Mouse (Mus musculus): Measurements from ENCODE around the gene Ckm.
A peak's percentile ranks its signal among the peaks of the same experiment; 100 is the strongest.

Ckm gene

DNA sequence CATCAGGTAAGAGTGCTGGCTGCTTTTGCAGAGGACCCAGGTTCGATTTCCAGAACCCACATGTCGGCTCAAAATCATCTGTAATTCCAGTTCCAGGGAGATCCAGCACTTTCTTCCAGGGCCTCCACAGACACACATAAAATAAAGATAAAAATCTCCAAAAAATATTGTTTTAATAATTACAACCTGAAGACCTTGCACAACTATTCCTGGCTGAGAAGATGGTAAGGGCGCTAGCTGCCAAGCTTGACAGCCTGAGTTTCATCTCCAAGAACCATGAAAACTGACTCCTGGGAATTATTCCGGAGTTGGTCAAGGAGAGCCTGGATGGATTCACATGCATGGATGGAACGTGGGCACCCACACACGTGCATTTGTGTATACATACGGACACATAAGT, at the start of gene Ckm:
TSS of gene Ckm (plus strand) at position 301 of the 400 bp plus-strand sequence.
- DNase-seq, result no peak

DNA sequence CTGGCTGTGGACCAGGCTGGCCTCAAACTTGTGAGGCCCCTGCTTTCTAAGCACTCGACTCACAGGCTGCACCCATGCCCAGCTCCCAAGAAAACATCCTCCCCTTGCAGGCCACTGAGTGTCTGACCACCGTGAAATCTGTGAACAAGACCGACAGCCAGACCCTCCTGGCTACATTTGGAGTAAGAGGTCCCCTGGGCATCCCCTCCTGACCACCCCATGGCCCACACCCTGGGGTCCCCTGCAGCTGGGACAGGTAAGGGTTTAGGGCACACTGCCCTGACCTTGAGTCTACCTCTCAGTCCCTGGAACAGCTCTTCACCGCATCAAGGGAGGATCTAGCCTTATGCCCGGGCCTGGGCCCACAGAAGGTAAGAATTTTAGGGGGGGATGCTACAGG, 49.6 kb upstream of the Ckm start:
- no peak for DNase-seq

DNA sequence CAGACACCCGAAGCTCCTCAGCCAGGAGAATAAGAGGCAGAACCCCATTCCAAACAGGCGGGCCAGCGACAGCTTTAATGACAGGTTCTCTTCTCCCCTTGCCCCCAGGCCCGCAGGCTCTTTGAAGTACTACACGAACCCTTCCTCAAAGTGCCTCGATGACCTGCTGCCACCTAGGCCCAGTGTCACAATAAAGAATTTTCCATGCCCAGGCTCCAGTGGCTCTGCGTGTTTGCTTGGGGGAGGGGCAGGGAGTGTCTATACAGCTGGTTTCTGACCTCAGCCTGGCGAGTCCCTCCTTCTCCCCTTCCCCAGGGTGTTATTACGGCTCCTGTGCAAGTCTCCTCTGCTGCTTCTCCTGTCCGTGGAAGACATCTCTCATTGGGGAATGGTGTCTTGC, 48.3 kb upstream of the Ckm start:
- DNase-seq, result no peak

DNA sequence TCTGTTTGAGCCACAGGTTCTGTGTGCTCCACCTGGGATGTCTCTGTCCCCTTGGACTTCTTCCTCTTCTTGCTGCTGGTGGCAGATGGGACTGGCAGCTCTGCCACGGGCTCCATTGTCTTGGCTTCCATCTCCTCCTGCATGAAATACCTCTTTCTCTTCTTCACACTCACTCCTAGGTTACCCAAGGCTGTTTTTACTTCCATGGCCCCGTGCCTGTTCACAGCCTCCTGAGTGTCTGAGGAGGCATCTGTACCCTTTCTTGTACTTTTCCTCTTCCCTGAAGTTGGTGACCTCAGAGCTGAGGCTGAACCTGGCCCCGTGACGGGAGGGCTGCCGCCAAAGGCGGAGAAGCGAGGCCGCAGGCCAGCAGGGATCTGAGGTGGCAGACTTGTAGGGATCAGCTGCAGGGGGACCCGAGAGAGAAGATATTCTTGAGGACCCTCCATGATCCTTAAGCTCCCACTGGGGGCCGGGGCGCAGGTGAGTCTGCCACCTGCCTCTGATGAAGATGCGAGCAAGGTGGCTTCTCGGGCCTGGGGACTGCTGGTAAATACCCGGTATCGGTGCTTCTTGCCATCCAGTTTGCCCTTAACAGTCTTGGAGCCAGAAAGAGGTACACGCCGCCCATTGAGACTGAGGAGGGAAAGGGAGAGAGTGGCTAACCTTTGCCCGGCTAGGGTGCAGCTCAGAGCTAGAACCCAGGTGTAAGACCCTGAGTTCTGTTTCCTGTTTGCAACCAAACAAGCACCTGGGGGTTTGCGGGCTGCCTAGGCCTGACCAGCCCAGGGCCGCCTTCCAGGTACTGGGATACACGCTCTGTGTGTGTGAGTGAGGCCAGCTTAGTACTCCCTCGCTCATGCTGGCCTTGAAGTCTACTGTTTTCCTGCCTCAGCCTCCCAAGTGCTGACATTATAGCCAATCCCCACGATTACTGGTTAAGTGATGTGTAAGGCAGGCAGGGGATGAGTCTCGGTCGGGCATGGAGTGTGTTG, 46.9 kb upstream of the Ckm start:
- DNase-seq, result no peak

DNA sequence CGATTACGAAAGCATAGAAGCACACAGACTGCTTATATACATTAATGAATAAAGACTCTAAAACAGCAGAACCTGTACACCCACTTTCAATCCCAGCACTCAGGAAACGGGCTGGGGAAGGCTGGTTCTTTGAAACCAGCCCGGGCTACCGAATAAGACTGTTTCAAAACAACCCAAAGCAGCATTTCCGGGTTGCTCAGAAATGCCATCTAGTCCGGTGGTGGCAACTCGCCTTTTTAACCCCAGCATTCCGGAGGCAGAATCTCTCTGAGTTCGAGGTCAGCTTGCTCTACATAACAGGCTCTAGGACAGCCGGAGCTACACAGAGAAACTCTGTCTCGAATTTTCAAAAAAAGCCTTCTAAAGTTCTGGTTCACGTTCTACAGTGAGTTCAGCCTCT, 45.9 kb upstream of the Ckm start:
- no peak for DNase-seq

DNA sequence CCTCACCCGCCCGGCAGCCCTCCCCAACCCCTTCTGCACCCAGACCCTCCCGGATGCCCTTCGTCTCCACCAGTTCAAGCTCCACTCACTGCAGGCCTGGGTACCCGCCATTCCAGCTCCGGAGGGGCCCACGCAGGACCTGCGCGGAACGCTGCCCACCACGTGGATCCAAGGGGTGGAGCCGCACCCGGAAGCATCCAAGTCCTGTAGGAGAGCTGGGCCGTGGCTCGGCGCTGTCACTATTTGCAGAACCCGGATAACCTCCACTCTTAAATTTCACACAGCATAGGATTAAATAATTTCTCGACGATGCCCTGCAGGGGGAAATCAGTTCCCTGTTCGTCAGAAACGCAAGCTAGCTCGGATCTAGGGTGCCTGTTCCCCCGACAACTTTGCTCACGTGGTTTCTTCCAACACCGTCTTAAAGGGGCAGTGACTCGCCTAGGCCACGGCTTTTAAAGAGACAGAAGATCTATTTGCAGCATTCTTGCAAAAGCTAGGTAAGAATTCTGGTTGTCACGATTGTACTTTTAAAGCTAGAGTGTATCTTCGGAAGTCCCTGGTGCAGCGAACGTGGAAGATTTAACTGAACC, 45.2 kb upstream of the Ckm start, which contains the start of the genes Cd3eap and Ppp1r13l:
TSS of gene Cd3eap (minus strand) at position 185 of the 593 bp plus-strand sequence.
TSS of gene Ppp1r13l (plus strand) at position 451 of the 593 bp plus-strand sequence.
- peak; percentile 83 to 86 for DNase-seq

DNA sequence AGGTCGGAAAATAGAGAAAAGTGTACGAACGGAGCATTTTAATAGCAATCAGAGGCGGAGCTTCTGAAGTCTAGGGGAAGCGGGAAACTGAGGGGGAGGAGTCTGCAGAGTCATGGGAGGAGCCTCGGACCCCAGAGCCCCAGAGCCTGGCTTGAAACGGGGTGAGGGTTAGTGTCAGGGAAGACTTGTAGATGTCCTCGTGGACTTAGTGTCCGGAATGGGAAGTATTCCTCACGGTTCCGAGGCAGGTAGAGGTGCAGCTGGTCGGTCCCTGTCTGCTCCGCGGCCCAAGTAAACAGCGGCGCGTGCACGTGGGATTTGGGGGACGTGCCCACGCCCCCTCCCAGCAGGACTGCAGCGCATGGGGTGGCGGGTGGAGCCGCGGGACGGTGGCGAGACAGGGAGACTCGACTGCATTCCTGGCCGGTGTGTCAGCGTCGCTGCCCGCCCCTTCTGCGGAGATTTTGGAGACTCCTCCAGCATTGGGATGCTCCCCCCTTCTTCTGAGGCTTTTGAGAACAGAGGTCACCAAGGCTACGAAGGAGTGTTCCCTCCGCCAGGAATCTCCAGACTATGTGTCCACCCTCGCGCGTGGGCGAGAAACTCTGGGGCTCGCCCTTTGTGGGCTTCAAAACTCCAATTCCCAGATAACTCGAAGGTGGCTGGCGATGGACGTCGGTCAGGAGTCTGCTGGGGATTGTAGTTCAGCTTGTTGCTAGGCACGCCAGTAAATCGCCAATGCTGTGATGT, 44.5 kb upstream of the Ckm start:
- peak; percentile 78 to 80 for DNase-seq

DNA sequence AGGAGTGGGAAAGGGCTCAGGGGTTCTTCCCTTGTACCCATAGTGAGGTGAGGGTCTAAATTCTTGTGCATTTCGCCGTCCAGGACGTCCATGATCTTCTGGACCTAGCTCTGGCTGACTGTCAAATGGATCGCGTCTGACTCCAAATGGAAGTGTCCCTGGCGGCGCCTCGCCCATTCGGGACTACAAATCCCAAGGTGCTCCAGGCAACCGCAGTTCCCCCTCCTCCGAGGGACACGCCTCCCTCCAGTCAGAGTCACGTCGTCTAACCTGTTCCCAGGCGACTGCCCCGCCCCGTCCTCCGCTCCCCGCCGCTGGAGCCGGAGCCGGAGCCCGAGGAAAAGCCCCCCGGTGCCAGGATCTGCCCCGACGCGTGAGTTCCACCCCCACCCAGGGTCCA, 43.6 kb upstream of the Ckm start:
- peak; percentile 94 to 96 for DNase-seq

DNA sequence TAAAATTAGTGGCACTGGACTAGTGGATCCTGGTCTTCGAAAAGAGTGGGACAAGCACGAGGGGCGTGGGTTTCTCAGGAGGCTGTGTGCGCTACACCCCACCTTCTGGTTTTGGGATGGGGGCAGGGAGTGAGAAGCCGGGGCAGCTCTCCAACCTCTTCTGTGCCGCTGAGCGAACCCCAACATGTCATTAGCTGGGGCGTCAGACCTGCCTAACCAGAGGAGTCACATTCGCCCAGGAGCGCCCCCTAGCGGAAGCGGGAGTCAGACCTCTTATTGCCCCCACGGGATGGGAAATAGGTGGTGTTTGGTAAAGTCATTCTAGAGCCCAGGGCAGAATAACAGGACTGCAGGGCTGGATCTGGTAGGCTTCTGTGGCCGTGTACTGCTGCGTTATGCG, 42.9 kb upstream of the Ckm start:
- peak; percentile 66 to 79 for DNase-seq

DNA sequence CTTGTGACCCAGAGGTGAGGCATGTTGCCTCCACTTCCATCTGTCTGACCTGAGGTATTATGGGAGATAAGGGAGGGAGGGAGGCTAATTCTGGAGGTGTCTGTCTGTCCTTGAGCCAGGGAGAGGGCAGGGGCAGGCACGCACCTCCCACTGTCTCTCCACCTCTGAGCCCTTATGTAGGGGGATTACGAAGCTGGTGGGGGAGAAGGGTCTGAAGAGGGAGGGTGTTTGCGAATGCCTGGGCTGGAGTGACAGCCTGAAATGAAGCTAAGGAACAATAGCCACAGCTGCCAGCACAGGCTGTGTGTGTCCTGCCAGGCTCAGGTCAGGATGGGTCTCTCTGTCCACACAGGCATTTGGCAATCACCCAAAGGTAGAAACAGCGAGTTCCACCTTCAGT, 42.3 kb upstream of the Ckm start:
- no peak for DNase-seq

DNA sequence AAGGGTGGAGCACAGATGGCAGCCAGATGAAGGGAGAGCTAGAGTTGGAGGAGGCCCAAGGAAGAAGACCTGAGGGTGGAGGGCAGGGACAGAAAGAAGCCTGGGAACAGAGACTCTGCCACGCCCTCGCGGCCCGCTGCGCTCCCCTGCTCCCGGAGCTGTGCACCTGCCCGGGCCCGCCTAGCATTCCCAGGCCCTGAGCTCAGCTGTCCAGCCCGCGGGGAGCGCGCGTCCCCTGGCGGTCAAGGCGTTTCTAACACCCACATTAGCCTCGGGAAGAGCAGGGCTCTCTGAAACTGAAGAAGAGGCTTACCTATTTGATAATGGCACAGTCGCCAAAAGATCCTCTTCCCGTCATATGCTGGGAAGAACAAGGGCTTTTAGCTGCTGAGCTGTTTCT, 40.7 kb upstream of the Ckm start:
- peak; percentile 77 to 89 for DNase-seq

DNA sequence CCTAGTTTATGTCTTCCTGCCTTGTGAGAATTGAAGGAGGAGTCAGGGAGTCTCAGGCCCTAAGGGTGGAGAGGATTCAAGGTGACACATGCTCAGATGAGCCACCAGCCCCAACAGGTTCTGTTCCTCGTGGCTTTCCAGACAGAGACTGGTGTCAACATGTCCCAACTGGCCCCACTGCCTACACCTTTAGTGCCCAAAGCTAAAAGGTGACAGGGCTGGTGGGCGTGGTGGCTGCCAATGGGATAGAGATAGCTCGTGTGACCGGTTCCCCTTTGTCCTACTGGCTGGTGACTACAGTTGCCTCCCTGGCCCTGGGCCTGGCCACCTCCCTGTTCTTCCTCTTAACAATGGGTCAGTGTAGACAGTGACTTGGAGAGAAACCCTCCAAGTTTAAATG, 39.2 kb upstream of the Ckm start:
- DNase-seq, result no peak

DNA sequence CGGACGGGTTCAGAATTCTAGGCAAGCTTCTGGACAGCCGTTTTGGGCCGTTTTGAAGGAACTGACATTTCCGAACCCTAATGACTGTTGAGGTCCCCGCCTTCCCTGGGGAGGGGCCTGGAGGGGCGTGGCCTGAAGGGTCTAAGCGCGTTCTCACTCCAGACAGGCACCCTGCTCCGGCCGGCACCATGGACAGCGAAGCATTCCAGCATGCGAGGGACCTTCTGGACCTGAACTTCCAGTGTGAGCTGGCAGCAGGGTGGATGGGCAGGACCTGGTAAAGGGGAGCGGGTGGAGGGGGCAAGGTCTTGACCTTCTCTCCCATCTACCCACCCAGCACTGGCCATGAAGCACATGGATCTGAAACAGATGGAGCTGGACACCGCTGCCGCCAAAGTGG, 36.2 kb upstream of the Ckm start:
- peak in 1 of 2 experiments; percentile 62 for DNase-seq

DNA sequence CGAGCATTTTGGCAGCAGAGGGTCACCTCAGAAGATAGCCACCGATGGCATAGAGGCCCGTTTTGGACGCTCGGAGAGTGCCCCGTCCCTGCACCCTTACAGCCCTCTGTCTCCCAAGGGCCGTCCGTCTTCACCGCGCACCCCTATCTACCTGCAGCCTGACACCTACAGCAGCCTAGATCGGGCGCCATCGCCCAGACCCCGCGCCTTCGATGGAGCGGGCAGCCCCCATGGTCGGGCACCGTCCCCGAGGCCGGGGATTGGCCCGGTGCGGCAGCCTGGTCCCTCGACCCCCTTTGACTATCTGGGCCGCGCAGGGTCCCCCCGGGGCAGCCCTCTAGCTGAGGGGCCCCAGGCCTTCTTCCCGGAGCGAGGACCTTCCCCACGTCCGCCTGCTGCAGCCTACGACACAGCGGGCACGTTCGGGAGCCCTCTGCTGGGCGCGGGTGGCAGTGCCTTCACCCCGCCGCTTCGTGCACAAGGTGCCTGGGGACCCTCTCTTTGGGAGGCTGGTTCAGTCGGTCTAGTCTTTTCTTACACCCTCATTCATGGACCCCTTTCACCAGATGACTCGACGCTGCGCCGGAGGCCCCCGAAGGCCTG, 34.7 kb upstream of the Ckm start:
- peak in 1 of 2 experiments; percentile 56 for DNase-seq

DNA sequence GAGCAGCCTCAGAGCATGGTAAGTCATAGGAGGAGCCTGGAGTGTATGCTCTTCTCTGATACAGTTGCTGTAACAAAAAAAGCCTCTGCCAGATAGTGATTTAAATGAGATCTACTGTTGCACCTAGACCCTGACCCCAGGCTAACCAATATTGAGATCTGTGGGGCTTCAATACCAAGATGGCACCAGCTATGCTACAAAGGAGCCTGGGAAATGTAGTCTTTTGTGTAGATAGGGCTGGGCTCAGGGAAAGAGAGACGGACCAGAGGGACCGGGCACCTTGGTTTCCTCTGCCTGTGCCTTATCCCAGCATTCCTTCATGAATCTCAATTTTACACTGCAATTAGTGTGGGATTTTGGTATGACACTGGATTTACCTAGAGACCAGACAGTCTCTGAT, 31.2 kb upstream of the Ckm start:
- DNase-seq, result no peak

DNA sequence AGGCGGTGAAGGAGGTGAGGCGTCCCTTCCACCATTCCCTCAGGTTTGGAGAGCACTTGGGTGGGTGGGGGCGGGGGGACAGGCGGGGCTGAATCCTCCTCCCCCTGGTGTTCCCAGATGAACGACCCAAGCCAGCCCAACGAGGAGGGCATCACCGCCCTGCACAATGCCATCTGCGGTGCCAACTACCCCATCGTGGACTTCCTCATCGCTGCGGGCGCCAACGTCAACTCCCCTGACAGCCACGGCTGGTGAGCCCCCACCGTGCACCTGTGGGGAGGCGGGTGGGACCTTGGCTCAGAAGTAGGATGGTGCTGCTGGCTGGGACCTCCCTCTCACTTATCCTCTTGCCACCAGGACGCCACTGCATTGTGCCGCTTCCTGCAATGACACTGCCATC, 29.2 kb upstream of the Ckm start:
- DNase-seq, result no peak

DNA sequence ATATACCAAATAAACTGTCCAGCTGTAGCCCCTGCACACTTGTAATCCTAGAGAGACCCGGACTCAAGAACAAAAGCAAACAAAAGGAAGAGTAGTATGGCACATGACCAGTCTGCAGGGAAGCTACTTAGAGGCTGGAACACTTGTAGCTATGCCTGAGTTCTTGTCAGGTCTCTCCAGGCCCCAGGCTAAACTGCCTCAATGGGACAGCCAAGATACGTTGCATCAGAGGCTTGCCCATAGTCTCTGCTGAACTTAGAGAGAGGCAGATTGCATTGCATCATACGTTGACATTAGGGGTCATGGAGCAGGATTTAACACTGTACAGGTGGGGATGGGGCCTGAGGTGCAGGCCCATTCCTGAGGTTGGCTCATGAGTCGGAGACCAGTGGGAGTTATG, 28.6 kb upstream of the Ckm start:
- no peak for DNase-seq

DNA sequence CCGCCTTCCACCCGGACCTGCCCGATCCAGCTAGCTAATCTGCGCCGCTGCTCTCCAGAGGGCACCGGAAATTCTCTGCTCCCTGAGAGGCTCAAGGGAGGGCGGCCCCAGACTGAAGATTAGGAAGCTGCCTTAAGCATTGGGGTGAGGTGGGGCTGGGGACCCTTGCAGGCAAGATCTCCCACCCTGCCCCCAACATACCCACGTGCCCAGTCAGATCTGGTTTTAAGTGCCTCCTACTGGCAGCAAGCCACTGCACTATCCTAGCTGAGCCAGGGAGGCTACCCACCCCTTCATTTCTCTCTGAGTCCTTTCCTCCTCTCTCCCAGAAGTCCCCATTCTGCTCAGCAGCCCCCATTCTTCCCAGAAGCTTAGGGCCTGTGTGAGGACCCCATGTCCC, 26.5 kb upstream of the Ckm start:
- DNase-seq, result no peak

DNA sequence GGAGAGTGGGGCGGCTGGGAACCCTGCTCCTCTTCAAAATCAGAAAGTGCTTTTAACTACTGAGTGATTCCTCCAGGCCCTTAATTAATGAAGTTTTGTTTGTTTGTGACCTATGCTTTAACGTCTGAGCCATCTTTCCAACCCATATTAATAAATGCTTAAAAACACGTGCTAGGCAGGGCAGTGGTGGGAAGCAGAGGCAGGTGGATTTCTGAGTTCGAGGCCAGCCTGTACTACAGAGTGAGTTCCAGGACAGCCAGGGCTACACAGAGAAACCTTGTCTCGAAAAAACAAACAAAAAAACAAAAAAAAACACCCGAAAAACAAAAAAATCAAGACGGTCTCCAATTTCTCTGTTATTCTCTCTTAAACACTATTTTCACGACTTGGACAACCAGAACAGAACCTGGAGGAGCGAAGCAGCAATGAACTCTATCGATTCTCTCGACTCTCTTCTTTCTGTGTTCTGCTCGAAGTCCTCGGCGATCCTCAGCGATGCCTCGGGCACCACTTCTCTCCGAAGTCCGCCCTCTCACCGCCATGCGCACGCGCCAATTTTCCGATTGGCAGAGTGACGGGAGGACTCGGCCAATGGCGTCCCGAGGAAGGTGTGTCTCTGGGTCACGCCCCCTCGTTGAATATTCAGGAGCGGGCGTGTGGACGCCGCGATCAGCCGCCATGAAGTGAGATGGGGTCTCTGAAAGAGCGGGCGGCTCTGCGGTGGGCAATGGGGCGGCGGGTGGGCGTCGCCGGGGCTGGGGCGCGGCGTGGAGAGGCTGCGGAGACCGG, 23.0 kb upstream of the Ckm start, which contains the start of gene Ercc2:
TSS of gene Ercc2 (plus strand) at position 634 of the 789 bp plus-strand sequence.
- DNase-seq, result peak; percentile 98 to 99

DNA sequence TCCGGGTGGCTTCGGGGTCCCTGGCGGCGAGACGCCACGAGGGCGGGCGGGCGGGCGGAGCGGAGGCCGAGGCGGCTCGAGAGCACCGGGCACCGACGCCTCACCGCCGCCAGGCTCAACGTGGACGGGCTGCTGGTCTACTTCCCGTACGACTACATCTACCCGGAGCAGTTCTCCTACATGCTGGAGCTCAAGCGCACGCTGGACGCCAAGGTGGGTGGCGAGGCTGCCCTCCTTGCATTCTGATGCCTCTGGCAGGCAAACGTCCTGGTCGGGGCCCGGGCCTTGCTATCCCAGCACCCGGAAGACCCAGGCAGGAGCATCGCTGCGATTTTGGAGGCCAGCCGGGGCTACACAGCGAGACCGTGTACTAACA, 22.4 kb upstream of the Ckm start:
- no peak for DNase-seq

DNA sequence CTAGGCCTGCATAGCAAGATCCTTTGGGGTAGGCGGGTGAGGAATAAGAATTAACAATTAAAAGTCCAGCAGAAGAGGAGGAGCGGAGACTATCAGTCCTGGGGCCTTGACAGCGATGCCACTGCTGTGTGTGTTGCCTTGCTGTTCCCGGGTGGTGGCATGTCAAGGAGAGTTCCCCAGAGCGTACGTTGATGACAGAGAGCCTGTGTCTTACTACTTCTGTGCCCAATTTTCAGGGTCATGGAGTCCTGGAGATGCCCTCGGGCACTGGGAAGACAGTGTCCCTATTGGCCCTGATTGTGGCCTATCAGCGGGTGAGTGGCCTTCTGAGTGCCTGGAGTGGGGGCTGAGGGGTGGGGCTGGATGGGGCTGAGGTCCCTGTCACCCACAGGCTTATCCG, 20.9 kb upstream of the Ckm start:
- no peak for DNase-seq

Measured in kidney, adult 8-10 months (tissue).